Mouse (Mus musculus): ENCODE results near the gene Rgs6.

GRCm38 (mm10) chr12:83211146-83211822 lies 623.2 kb downstream of the Rgs6 start:
- TF ChIP-seq CTCF (IDR thresholded peaks at IDR 0.05) (no peak), POLR2A (IDR thresholded peaks at IDR 0.05; ENCODE audit: insufficient read depth, low read depth, low read length) (no peak)

Data from heart, adult 2 months (tissue).